Mouse (Mus musculus): ENCODE measurements around the gene Tes. TPM values are rescaled to one million over a fixed set of nuclear protein-coding genes. Genes with fewer than 3 reads are reported as not detected.

Gene Tes
- polyA plus RNA-seq, 1 experiment = not detected

DNA sequence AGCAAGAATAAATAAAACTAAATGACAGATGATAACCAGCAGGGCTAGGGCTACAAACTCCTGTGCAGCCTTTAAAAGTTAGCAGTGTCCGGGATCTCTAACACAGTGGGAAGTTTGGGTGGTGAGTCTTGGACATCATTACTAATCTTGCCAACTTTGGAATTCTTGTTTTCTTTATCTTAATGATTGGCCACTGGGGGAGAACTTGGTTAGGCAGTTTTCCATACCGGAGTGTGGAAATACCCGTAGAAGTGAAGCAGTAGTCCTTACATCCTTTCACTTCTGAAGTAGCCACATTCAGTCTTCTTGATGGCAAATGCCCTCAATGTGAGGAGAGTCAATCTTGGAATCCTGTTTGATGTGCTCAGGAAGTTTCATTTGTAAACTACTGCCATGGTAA lies 7.0 kb downstream of the Tes start:
- TF ChIP-seq GATA1 (IDR thresholded peaks at IDR 0.05; ENCODE audit: low read length) = no peak

- TF ChIP-seq GATA1 (IDR thresholded peaks at IDR 0.05; ENCODE audit: low read length) = no peak
Observed at GRCm38 (mm10) chr6:17072338-17072737, 7.4 kb downstream of the Tes start.

DNA sequence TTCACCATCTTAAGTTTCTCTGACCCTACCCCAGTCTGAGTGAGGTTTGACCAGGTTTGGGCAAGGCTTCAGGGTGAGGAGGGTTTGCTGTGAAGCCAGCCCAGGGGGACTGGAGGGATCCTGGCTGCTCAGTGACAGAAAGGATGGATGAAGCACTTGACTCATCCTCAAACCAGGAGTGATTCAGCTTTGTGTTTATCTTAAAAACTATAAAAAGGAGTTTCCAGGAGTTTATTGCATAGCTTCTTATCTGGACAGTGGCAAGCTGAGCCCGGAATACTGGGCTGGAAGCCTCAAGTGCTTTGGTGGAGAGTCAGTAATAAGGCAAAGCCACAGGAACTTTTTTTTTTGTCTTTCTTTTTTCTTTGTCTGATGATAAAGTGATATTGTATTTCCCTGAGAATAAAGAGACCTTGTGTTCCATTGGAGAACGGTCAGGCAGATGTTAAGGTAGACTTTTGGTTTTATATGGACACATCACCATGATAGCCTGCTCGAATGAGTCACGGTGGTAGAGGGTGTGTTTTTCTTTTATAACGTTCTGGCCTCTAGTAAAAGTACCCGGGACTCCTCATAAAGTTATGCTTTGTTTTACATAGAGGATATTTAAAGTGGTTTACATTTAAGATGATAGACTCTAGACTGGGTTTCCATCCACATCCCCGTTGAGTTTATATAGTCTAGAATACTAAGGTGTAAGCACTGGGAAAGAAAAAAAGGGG lies 8.0 kb downstream of the Tes start:
- no peak for TF ChIP-seq GATA1 (IDR thresholded peaks at IDR 0.05; ENCODE audit: low read length)

- TF ChIP-seq GATA1 (IDR thresholded peaks at IDR 0.05; ENCODE audit: low read length) = no peak
Observed at GRCm38 (mm10) chr6:17077270-17077669, 12.3 kb downstream of the Tes start.

DNA sequence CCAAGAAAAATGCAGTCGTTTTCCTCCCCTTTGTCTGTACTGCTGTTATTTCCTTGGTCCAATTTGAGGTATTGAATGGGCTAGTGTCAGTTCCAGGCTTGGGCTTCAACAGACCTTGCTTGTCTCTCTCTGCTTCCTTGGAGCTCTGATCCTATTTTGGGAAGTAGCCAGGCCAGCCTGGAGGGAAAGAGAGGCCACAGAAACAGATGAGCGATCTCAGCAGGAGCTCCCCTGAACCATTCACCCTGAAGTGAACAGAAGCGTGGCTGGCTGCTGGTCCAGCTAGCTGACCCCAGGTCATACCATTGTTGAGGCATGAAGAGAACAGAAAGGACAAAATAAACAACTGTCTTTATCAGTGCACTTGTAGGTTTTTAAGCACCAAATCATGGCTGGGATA lies 12.8 kb downstream of the Tes start:
- TF ChIP-seq GATA1 (IDR thresholded peaks at IDR 0.05; ENCODE audit: low read length) = no peak

DNA sequence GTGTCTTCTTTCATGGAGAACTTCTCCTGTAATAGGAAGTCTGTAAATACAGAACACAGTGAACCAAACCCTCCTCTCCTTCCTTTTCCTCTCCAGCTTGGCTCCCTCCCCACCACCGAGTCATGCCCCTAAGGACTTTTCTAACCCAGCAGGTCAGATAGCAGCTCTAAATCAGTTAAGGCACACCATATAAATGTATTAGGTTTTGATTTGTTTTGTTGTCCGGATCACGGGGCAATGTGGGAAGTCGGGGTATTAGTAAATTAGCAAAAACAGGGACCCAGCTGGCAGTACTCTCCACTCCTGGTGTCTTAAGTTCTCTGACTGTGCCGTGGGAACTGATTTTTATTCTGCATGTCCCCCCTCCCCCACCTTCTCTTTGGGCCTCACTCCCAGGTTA lies 14.4 kb downstream of the Tes start:
- no peak for TF ChIP-seq GATA1 (IDR thresholded peaks at IDR 0.05; ENCODE audit: low read length)

DNA sequence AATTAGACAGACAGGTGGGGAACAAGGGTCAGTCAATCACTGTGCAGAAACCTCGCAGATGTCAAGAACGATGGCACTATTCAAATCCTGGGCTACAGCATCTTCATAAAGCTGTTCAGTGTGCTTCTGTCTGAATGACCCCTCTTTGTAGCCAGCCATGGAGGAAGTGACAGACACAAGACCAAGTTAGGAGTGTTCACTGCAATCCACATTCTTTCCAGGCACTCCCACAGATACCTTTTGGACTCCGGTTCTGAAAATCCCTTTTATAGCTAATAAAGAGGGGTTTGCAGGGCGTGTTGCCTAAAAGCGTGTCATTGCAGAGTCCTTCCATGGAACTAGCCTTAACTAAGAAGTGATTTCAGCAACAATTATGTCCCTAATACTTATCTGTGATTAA lies 14.9 kb downstream of the Tes start:
- no peak for TF ChIP-seq GATA1 (IDR thresholded peaks at IDR 0.05; ENCODE audit: low read length)

DNA sequence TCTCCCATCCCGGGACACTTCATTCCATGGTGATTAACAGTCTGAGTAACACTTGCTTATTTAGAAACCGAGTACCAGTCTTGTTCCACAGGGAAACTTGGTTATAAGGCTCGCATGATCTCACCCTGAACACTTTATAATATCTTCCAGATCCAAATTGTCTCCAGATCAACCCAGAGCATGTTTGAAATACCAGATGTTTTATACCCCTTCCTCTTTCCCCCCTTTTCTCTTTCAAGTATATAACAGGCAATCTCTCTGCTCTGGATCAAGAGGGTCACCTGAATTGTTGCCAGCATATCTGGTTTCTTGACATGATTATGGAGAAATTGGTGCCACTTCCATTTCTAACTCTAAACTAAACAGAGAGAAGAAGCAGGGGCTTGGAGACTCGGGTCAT lies 17.3 kb downstream of the Tes start:
- no peak for TF ChIP-seq GATA1 (IDR thresholded peaks at IDR 0.05; ENCODE audit: low read length)

- TF ChIP-seq GATA1 (IDR thresholded peaks at IDR 0.05; ENCODE audit: low read length) = no peak
Observed at GRCm38 (mm10) chr6:17082800-17083199, 17.9 kb downstream of the Tes start.

DNA sequence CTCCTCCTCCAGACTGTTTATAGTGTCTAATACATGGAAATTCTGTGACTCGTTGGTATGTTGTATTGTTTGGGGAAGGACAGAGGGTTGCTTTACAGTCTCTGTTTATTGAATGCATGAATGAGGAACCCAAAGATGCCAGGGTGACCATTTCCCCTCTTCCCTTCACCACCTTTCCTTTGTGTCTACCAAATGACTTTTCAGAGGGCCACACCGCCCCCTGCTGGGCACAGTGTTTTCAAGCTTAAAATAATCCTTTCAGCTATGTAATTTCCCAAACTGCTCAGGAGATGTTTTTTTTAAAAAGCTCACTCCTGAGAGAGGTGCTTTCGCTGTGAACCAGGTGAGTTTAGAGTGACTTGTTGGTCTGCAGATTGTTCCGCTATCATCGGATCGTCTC lies 22.5 kb downstream of the Tes start:
- TF ChIP-seq GATA1 (IDR thresholded peaks at IDR 0.05; ENCODE audit: low read length) = no peak

- no peak for TF ChIP-seq GATA1 (IDR thresholded peaks at IDR 0.05; ENCODE audit: low read length)
Observed at GRCm38 (mm10) chr6:17097301-17097700, 32.4 kb downstream of the Tes start.

GRCm38 (mm10) chr6:17098559-17098958 lies 33.6 kb downstream of the Tes start:
- TF ChIP-seq GATA1 (IDR thresholded peaks at IDR 0.05; ENCODE audit: low read length) = no peak

DNA sequence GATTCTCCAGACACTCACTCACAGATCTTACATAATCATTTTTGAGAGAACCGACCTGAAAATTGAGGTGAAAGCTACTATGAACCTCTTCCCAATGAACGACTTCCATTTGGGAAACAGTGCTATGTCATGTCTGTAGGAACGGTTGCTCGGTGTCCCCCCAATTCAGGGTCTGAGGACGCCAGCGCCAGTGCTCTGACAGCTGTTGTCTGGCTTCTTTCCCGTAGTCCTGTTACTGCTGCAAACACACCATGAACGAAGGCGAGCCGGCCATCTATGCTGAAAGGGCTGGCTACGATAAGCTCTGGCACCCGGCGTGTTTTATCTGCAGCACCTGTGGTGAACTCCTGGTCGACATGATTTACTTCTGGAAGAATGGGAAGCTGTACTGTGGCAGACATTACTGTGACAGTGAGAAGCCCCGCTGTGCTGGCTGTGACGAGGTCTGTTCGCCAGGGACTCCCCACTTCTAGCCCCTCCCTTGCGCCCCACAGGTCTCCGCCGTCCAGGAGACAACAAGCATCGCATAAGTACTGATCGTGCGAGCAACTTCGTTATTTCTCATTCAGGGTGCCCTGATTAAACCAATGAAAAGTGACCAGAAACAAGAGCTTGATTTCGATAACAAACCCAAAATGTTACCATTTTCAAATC lies 34.7 kb downstream of the Tes start:
- TF ChIP-seq GATA1 (IDR thresholded peaks at IDR 0.05; ENCODE audit: low read length) = no peak

DNA sequence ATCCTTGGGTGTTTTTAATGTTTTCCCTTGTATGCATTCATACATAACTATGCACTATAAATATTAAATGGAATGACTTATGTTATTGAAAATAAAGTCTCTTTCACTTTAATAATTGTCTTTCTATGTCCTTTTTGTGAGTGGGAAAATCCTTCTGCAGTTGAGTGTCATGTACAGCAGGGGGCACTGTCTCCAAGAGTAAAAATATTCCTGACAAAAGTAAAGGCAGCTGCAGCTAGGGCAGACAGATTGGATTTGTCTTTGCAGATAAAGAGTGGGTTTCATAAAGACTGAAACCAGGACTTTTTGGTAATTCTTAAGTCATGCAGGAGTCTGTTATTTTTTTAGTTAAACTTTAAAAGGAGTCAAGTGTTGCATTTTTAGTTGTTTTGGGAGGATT lies 40.8 kb downstream of the Tes start:
- no peak for TF ChIP-seq GATA1 (IDR thresholded peaks at IDR 0.05; ENCODE audit: low read length)

GRCm38 (mm10) chr6:17106493-17106892 lies 41.5 kb downstream of the Tes start:
- no peak for TF ChIP-seq GATA1 (IDR thresholded peaks at IDR 0.05; ENCODE audit: low read length)

DNA sequence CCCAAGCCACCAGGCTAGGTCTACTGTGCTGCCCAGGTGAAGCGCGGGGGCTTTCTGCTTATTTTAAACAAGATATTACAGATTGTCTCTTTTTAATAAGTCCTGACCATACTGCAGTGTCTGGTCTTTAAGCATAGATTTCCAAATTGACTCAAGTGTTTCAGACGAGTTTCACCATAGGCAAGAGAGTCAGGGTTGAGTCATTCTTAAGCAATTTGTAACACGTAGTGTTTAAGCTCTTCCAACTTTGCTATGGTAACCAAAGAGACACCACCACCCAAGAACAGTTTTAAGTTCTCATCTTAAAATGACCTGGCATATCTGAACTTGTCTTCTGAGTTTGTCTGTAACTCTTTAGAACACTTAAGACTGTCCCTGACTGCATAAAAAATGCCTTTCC lies 44.3 kb downstream of the Tes start:
- no peak for TF ChIP-seq GATA1 (IDR thresholded peaks at IDR 0.05; ENCODE audit: low read length)

- no peak for TF ChIP-seq GATA1 (IDR thresholded peaks at IDR 0.05; ENCODE audit: low read length)
Observed at GRCm38 (mm10) chr6:17110564-17111100, 45.7 kb downstream of the Tes start.

Measured in G1E-ER4 (cell line).